In genomic region chr11:50389616-50390015, GRCm38 (mm10) we compare ENCODE assay signal across 1 mouse cellular context.
TF ChIP-seq lines count a peak whose summit lies in the region.

No protein-coding gene starts in this region.

TF ChIP-seq in myocyte, 11 proteins besides CTCF, POLR2A, EP300 and RAD21 (continued from another document):
- TF ChIP-seq POLR2AphosphoS2 (IDR thresholded peaks at IDR 0.05; ENCODE audit: insufficient read length, low read depth), result peak; percentile 87
- peak in 2 of 3 experiments; percentile 79 to 80 for TF ChIP-seq MYOD1 (IDR thresholded peaks at IDR 0.05; ENCODE audit: control insufficient read depth in 1 of 3, insufficient read length in 2 of 3, low read depth in 2 of 3)
- no peak for TF ChIP-seq E2F4 (IDR thresholded peaks at IDR 0.05; ENCODE audit: insufficient read depth)
- no peak for TF ChIP-seq TCF12 (IDR thresholded peaks at IDR 0.05; ENCODE audit: insufficient read depth, poor library complexity, severe bottlenecking)
- no peak for TF ChIP-seq USF1 (IDR thresholded peaks at IDR 0.05; ENCODE audit: low read depth)
